Comparison of ENCODE assay signal across 16 mouse cellular contexts in genomic region chr2:129420897-129421561, GRCm38 (mm10). TPM values are rescaled to one million over a fixed set of nuclear protein-coding genes. Genes with fewer than 3 reads are reported as not detected.
DNase-seq lines count a peak whose midpoint lies in the region; ATAC-seq lines count a peak whose summit lies in the region.
"Had no signal": no experiment of that assay in that cellular context is flagged by ENCODE, and none has a peak within 500 bp of the region (broad histone marks: within the 10 kb centered on the region; RNA-seq: fewer than 3 reads in every experiment).

No protein-coding gene starts in this region.

- H3K9me3 ChIP-seq in megakaryocyte, embryonic 14.5 days = peaks cover 4% of the 10 kb centered on the region; the same call in 1 of the 2 replicates
- H3K9me3 ChIP-seq in heart, embryonic 16.5 days (replicated peaks; ENCODE audit: control insufficient read depth, low read length) = peaks cover 4% of the 10 kb centered on the region
- H3K9me3 ChIP-seq in forebrain, embryonic 15.5 days = no peaks in the 10 kb centered on the region
- H3K9me3 ChIP-seq: forebrain, embryonic 13.5 days; neural tube, embryonic 15.5 days had no signal

- H3K4me2 ChIP-seq in heart, embryonic 16.5 days (ENCODE audit: low read depth, low read length) = no peak overlapping the region
- H3K4me2 ChIP-seq in forebrain, embryonic 15.5 days (replicated peaks) = no peak overlapping the region
- H3K4me2 ChIP-seq: forebrain, embryonic 13.5 days; hindbrain, embryonic 12.5 days; neural tube, embryonic 15.5 days had no signal

- peak; percentile 65 for DNase-seq in cerebellum, adult 11-12 months
- DNase-seq in right cerebral cortex, postnatal 36 days (ENCODE audit: low spot score in 2 of 2) = no peak
- DNase-seq in adrenal gland, adult 8-10 months = no peak
- DNase-seq: gastrocnemius, postnatal 14 days; kidney, postnatal 14 days had no signal

- no peak overlapping the region for H3K9ac ChIP-seq in heart, embryonic 16.5 days (ENCODE audit: low read length)
- H3K9ac ChIP-seq in forebrain, embryonic 15.5 days (replicated peaks) = no peak overlapping the region
- H3K9ac ChIP-seq: forebrain, embryonic 13.5 days; hindbrain, embryonic 12.5 days; neural tube, embryonic 15.5 days had no signal

- H3K36me3 ChIP-seq in megakaryocyte, embryonic 14.5 days (replicated peaks; ENCODE audit: low read length) = peaks cover 10% of the 10 kb centered on the region
- no peaks in the 10 kb centered on the region for H3K36me3 ChIP-seq in heart, embryonic 16.5 days (ENCODE audit: control insufficient read depth, insufficient read depth)
- H3K36me3 ChIP-seq in forebrain, embryonic 15.5 days = no peaks in the 10 kb centered on the region
- H3K36me3 ChIP-seq: hindbrain, embryonic 12.5 days; neural tube, embryonic 15.5 days had no signal

- no peak for ATAC-seq in megakaryocyte, adult 5-6 weeks (ENCODE audit: poor library complexity, severe bottlenecking)
- peak; percentile 14; the same call in 1 of the 2 replicates for ATAC-seq in heart, embryonic 16.5 days (replicated peaks; ENCODE audit: extremely low read depth, insufficient read depth, low FRiP score)
- ATAC-seq in megakaryocyte-erythroid progenitor cell, adult 5-6 weeks (replicated peaks; ENCODE audit: low FRiP score, low TSS enrichment, poor library complexity, severe bottlenecking) = peak; percentile 97
- ATAC-seq in forebrain, embryonic 15.5 days (replicated peaks) = no peak
- ATAC-seq: forebrain, embryonic 13.5 days; intestine, embryonic 16.5 days; midbrain, embryonic 16.5 days had no signal

- no peaks in the 10 kb centered on the region for H3K27me3 ChIP-seq in megakaryocyte, embryonic 14.5 days (replicated peaks)
- no peaks in the 10 kb centered on the region for H3K27me3 ChIP-seq in heart, embryonic 16.5 days (ENCODE audit: control insufficient read depth, insufficient read depth, low read length)
- no peaks in the 10 kb centered on the region for H3K27me3 ChIP-seq in forebrain, embryonic 15.5 days
- H3K27me3 ChIP-seq: CH12.LX; forebrain, embryonic 13.5 days; hindbrain, embryonic 12.5 days; neural tube, embryonic 15.5 days had no signal

- H3K4me1 ChIP-seq in megakaryocyte, embryonic 14.5 days = peaks cover 52% of the 10 kb centered on the region
- H3K4me1 ChIP-seq in heart, embryonic 16.5 days (ENCODE audit: control insufficient read depth, insufficient read depth, low read length) = no peaks in the 10 kb centered on the region
- no peaks in the 10 kb centered on the region for H3K4me1 ChIP-seq in forebrain, embryonic 15.5 days
- H3K4me1 ChIP-seq: forebrain, embryonic 13.5 days; hindbrain, embryonic 12.5 days; neural tube, embryonic 15.5 days had no signal

- no peak overlapping the region for H3K27ac ChIP-seq in heart, embryonic 16.5 days (ENCODE audit: low read length)
- no peak overlapping the region for H3K27ac ChIP-seq in forebrain, embryonic 15.5 days (replicated peaks)
- H3K27ac ChIP-seq: forebrain, embryonic 13.5 days; hindbrain, embryonic 12.5 days; neural tube, embryonic 15.5 days had no signal

- 61% methylated on average over 10 of the region's 10 CpGs for whole genome bisulfite sequencing in heart, embryonic 16.5 days
- WGBS in forebrain, embryonic 15.5 days = 88% methylated on average over 10 of the region's 10 CpGs

- H3K4me3 ChIP-seq in megakaryocyte, embryonic 14.5 days (replicated peaks) = peak overlapping the region; percentile 76
- no peak overlapping the region for H3K4me3 ChIP-seq in heart, embryonic 16.5 days (ENCODE audit: low read length)
- no peak overlapping the region for H3K4me3 ChIP-seq in forebrain, embryonic 15.5 days
- H3K4me3 ChIP-seq: forebrain, embryonic 13.5 days; hindbrain, embryonic 12.5 days; neural tube, embryonic 15.5 days had no signal

RNA-seq across cellular contexts. Expression of gene Il1b, which starts 50.1 kb away (rescaled TPM):
- 2.2 and 4.8 TPM in 2 replicates for polyA plus RNA-seq in megakaryocyte, embryonic 14.5 days (2012; ENCODE audit: insufficient read depth, low replicate concordance)
- total RNA-seq in megakaryocyte, adult 5-6 weeks (2015) = 25.9 and 27.7 TPM in 2 replicates
- total RNA-seq in megakaryocyte, adult 5-6 weeks (2017) = 15.8 and 16.8 TPM in 2 replicates
- polyA plus RNA-seq in heart, embryonic 16.5 days (2015; fragmentation: Nextera tagmentation; extraction: Ambion mirVana) = 0.25 and 0.64 TPM in 2 replicates
- total RNA-seq in megakaryocyte-erythroid progenitor cell, adult 5-6 weeks (2014; fragmentation: Nextera tagmentation) = not detected in 2 replicates
- 0.56 and 4.3 TPM in 2 replicates for total RNA-seq in megakaryocyte-erythroid progenitor cell, adult 5-6 weeks (2017)
- polyA plus RNA-seq in forebrain, embryonic 15.5 days (2015; fragmentation: Nextera tagmentation; extraction: Ambion mirVana) = not detected in 2 replicates
- total RNA-seq in adrenal gland, adult 8-10 months (2022) = 1 to 10 TPM in 3 of 4 experiments, under 1 TPM in 1; 0.87 to 2.7 (median 1.8) TPM
- total RNA-seq: gastrocnemius, postnatal 14 days had no signal
- polyA plus RNA-seq: hindbrain, embryonic 12.5 days; midbrain, embryonic 16.5 days; neural tube, embryonic 15.5 days had no signal

Comparison
In these comparisons a context has a peak if more than half of its experiments do, and no peak if none do; other contexts are left out.
1. ATAC-seq: peak in heart, embryonic 16.5 days (single experiment) and megakaryocyte-erythroid progenitor cell, adult 5-6 weeks (single experiment); none in megakaryocyte, adult 5-6 weeks (single experiment) and forebrain, embryonic 15.5 days (single experiment).